Mouse (Mus musculus): ENCODE measurements around the gene Pm20d1. TPM values are rescaled to one million over a fixed set of nuclear protein-coding genes. Genes with fewer than 3 reads are reported as not detected.

The Pm20d1 gene
- polyA plus RNA-seq, 1 experiment: 2.6 TPM

DNA sequence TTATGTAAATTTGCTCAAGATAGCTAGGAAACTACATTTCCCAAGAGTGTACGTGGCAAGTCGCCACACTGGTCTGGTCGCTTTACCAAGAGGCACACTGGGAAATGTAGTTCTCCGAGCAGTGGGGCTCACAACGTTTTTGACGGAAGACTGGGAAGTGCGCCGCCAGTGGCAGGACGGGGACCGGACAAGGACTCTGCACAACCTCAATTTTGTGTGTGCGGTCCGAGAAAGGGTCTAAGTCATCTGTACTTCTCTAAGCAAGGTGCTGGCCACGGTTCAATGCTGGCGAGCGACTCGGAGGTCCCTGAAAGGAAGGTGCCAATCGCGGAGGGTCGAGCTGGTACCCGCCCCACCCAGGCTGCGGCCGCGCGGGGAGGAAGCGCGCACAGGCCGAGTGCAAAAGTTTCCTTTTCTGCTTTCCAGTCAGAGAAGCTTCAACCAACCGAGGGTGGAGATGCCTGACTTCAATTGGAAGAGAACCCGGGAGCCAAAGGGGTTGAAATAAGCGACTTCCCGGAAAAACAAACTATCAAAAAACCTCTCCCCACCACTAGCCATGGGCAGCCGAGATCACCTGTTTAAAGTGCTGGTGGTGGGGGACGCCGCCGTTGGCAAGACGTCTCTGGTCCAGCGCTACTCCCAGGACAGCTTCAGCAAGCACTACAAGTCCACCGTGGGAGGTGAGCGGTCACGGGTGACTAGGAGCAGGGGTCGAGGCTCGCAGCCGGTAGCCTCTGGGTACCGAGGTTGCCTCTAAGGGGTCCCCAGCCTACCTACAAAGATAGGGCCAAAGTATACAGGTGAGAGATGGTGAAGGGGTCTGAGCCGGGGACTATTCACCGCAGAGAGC lies 70.1 kb downstream of the Pm20d1 start, which contains the start of gene Rab29:
TSS of gene Rab29 (plus strand) at position 132 of the 853 bp plus-strand sequence.
- H3K4me1 ChIP-seq (ENCODE audit: control insufficient read depth, insufficient read depth, low read length): no peaks in the 10 kb centered on the region; the same call in 1 of the 2 replicates
- peak within 1 kb of the TSS; percentile 84 for H3K4me3 ChIP-seq (replicated peaks; ENCODE audit: extremely low read depth, low read depth, low read length)
- peak; percentile 90 for DNase-seq
- 1% methylated on average over 46 of the region's 46 CpGs for WGBS
- peak; percentile 85 for TF ChIP-seq CTCF (IDR thresholded peaks at IDR 0.05; ENCODE audit: insufficient read depth, low read length)
- TF ChIP-seq POLR2A (IDR thresholded peaks at IDR 0.05; ENCODE audit: borderline replicate concordance, extremely low read depth, low read depth, low read length): peak; percentile 59; the same call in 1 of the 2 replicates

DNA sequence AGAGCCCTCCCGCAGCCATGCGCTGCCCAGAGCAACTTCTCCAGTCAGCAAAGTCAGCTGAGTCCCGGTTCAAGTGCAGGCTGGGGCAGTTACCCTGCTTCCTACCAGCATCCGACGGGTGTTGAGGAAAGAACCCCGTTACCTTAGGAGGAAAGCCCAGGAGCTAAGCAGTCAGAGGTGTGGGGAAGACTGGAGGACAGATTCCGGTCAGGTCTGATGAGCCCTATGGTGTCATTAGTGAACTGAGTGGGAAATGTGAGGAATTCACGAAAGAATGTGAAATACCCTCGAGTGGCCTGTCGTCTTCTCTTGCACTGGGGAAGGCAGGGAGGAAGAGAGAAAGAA lies 70.7 kb downstream of the Pm20d1 start:
- H3K4me1 ChIP-seq (ENCODE audit: control insufficient read depth, insufficient read depth, low read length): no peaks in the 10 kb centered on the region; the same call in 1 of the 2 replicates
- peak; percentile 42 for DNase-seq
- peak overlapping the region; percentile 84 for H3K4me3 ChIP-seq (replicated peaks; ENCODE audit: extremely low read depth, low read depth, low read length)
- WGBS: 12% methylated on average over 10 of the region's 10 CpGs
- TF ChIP-seq CTCF (IDR thresholded peaks at IDR 0.05; ENCODE audit: insufficient read depth, low read length) (no peak), POLR2A (IDR thresholded peaks at IDR 0.05; ENCODE audit: borderline replicate concordance, extremely low read depth, low read depth, low read length) (no peak)

DNA sequence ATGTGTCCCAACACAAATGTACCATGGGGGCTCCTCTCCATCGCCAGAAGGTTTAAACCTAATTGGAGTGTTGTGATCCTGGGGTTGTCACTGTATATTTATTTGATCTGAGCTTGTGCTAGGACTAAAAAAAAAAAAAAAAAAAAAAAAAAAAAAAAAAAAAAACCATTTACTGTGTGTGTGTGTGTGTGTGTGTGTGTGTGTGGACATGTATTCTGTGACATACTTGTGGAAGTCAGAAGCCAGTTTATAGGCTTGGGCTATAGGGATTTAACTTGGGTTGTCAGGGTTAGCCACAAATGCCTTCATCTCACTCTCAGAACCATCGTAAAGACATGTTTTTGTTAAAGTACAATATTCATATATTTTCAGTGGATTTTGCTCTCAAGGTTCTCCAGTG lies 72.4 kb downstream of the Pm20d1 start:
- TF ChIP-seq POLR2A (IDR thresholded peaks at IDR 0.05; ENCODE audit: borderline replicate concordance, extremely low read depth, low read depth, low read length) (no peak), CTCF (IDR thresholded peaks at IDR 0.05; ENCODE audit: insufficient read depth, low read length) (no peak)
- Histone ChIP-seq H3K4me1 (ENCODE audit: control insufficient read depth, insufficient read depth, low read length) (no peaks in the 10 kb centered on the region; the same call in 1 of the 2 replicates), H3K4me3 (replicated peaks; ENCODE audit: extremely low read depth, low read depth, low read length) (no peak overlapping the region)
- WGBS: 94% methylated on average over 2 of the region's 2 CpGs
- DNase-seq: no peak

Other genes starting within 250 kb of the Pm20d1 start
- gene Avpr1b, start 198.1 kb upstream of the Pm20d1 start, polyA plus RNA-seq (2012; rRNA removed): not detected in 2 replicates
- 0.60 and 0.65 TPM in 2 replicates for gene Ctse, start 159.1 kb upstream of the Pm20d1 start, polyA plus RNA-seq (2012; rRNA removed)
- gene Rab7b, start 108.7 kb upstream of the Pm20d1 start, polyA plus RNA-seq (2012; rRNA removed): 7.4 and 8.4 TPM in 2 replicates
- 25.6 and 38.8 TPM in 2 replicates for gene Slc26a9, start 53.4 kb upstream of the Pm20d1 start, polyA plus RNA-seq (2012; rRNA removed)
- 48.5 and 61.2 TPM in 2 replicates for gene Slc41a1, start 30.1 kb downstream of the Pm20d1 start, polyA plus RNA-seq (2012; rRNA removed)
- gene Rab29, start 69.8 kb downstream of the Pm20d1 start, polyA plus RNA-seq (2012; rRNA removed): 22.2 and 31.5 TPM in 2 replicates
- gene Nucks1, start 113.2 kb downstream of the Pm20d1 start, polyA plus RNA-seq (2012; rRNA removed): 5.6 and 11.3 TPM in 2 replicates
- 14.0 and 14.2 TPM in 2 replicates for gene Slc45a3, start 165.6 kb downstream of the Pm20d1 start, polyA plus RNA-seq (2012; rRNA removed)
- gene Elk4, start 210.2 kb downstream of the Pm20d1 start, polyA plus RNA-seq (2012; rRNA removed): 27.0 and 39.9 TPM in 2 replicates